Mouse (Mus musculus) gastrocnemius, adult 8-10 months (tissue): ENCODE measurements around the gene Plch2. TPM values are rescaled to one million over a fixed set of nuclear protein-coding genes. Genes with fewer than 3 reads are reported as not detected.

Experiments
- DNase-seq, 2 experiments: peaks; one replicate each; pipeline ENCODE4 v3.0.0; 2022; ENCODE audit warnings: low spot score in 2 of 2
- total RNA-seq, 4 experiments: library from RNA; stranded (reverse); gene quantifications; 2 replicates each; pipeline ENCODE4 v1.2.4; 2022

Plch2 gene
- total RNA-seq, 4 experiments from 2014 or later: 0.13 to 0.73 (median 0.15) TPM; not detected in 1

DNA sequence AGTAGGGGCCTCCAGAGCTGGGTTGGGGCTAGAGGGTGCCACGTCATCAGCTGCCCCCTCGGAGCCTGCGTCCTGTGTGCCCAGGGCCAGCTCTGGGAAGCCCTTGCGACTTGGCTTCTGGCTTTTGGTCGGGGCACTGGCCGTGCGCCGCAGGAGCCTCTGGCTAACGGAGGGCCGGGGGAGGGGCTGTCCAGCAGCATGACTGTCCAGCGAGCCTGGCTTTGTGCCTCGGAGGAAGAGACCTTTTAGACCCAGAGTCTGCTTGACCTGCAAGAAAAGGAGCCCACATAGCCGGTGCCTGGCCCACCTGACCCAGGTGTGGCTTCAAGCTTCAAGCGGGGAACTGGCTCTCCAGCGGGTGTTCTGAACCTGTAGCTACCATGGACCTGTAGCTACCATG lies 69.8 kb downstream of the Plch2 start:
- no peak for DNase-seq

DNA sequence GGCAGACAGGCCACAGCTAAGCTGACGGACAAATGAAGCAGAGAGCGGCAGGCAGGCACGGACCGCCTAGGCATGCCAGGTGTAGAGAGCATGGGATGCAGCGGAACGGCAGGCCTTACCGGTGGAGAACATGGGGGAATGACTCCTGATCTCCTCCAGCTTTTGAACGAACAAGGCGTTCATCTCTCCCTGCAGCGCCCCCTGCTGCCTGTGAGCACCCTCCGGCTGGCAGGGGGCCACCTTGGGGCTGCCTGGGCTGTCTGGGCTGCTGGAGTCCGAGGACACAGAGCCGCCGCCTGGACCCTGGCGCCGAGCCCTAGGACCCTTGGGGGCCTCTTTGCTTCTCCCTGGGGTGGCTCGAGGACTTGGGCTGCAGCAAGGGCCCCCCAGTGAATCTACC lies 70.5 kb downstream of the Plch2 start:
- DNase-seq: peak; percentile 80 to 83

DNA sequence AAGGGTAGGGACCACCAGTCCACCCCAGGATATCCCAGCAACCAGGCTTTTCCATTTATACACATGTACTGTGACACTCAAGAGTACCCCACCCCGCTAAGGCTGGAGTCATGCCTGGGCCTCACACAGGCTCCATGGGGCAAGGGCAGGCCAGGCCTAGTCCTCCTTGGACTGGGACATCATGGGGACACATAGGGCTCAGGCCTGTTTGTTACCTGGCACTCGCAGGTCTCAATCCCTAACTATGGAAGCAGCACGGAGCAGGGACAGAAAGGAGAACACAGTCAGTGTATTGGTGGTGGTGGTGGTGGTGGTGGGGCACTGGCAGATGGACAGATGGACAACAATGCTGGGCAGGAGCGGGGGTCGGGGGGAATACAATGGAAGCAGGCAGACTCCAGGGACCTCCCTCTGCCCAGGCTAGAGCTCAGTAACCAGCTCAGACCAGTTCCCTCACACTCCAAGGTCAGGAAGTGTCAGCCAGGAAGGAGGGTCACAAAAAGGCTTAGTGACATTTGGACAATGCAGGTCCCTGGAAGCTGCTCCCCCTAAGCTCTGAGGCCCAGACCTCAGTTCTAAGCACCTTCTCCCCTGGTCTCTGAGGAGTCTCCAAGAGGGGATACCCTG lies 71.3 kb downstream of the Plch2 start:
- no peak for DNase-seq

DNA sequence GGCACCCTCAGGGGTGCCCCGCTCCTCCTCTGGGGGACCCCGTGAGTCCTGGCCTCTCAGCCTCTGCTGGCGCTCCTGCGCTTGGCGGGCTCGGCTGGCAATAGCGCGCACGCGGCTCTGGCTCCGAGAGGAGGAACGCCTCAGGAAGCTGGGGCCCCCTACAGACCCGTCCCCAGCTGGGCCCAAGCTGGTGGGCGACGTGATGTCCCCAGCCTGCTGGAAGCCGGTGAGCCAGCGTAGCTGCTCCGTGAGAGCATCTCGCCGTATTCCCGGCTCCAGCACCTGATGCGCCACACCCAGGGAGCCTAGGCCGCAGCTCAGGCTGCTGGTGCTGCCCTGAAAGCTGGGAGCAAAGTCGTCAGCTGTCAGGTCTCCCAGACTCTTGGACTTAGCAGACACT lies 72.8 kb downstream of the Plch2 start:
- DNase-seq: no peak

DNA sequence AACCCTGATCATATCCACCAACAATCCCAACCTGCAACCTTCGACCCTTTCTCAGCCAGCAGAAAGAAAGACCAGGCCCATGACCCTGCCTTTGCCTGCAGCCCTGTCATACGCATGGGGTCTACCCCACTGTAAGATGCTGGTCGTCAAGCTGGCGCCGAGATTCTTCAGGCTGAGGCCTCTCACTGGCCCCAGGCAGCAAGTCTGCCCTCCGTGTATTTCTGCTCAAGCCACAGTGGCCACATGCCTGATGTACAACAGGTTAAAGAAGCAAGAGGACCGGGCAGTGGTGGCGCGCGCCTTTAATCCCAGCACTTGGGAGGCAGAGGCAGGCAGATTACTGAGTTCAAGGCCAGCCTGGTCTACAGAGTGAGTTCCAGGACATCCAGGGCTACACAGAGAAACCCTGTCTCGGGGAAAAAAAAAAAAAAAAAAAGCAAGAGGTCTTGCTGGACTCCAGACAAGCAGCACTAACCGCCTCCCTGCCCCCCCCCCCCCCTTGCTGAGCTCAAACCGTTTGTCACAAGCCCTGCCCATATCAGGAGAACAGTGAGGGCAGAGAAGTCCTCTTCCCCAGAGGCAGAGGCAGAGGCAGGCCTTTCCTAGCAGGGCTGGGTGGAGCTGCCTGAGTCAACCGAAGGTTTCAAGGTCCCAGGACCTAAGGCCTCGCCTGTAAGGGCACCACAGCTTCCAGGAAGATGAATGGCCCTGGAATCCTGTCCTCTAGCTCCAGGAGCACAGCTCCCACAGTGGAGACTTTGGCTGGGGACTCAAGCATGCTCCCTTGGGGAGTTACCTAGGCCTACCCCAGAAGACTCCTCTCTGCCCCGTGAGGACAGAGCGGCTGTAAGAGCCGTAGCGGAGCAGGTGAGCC lies 74.1 kb downstream of the Plch2 start:
- DNase-seq: no peak

DNA sequence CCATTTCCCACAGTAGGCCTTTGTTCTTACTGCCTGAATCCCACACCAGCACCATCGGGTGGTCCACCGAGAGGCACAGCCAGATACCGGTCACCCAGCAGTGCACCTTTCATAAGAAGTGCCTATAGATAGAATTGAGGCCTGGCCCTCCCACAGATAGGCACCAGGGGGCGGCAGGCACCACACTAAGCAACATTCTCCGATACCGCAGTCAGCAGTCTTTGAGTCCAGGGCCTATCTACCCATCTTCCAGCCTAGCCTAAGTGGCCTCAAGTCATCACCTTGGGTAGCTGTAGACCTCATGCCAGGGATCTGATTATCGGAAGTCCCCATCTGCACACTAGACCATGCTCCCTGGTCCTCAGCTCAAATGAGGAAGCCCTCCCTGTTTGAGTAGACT lies 75.1 kb downstream of the Plch2 start:
- peak in 1 of 2 experiments; percentile 29 for DNase-seq

DNA sequence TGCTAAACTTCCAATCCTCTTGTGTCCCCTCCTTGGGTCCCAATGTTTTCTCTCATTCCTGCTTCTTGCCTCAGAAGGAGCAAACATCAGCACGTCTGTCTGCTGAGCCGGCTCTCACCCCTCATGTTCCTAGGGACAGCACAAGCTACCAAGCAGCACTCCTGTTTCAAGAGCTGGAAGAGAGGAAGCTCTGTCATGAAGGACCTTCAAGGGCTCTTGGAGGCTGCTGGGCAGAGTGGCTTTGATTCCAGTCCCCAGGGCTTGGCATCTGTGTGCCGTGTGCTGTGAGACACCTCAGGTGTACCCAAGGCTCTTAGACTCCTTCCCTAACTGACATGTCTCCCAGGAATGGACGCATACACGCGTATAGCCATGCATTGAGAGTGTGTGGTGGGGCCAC lies 75.5 kb downstream of the Plch2 start:
- DNase-seq: no peak

DNA sequence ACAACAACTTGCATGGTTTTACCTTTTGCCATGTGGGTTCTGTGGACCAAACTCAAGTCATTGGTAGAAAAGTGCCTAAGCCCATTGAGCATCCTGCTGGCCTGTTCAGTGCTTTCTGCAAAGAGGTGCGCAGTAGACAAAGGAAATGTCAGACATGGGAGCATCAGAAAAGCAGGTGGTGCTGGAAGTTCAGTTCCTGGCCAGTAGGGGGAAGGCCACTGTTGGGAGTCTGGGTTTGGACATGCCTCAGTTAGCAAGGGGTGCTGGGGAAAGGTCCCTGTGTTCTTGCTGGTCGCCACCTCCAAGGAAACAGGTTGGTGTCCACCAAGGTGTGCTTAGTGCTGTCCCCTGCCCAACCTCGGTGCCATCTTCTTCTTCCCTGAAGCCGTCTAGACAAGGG lies 76.5 kb downstream of the Plch2 start:
- DNase-seq: no peak

DNA sequence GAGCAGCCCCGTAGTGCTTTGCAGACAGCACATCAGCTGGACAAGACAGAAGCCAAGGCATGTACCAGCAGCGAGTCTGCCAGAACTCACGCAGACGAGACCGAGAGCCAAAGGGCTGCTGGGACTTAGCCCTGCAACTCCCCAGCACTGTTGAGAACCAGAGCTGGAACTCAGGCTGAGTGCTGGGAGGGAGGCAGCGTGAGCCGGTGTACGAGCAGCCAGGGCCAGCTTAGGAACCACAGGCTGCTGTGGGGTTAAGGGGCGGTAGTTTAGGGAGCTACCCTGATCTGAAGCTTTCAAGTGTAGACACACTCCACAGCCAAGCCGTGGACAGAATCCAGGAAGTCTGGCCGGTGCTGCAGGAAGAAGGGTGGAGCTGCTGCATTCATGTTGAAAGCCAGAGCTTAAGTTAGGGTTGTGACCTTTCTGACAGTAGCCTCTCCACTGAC lies 82.4 kb downstream of the Plch2 start:
- peak in 1 of 2 experiments; percentile 61 for DNase-seq

DNA sequence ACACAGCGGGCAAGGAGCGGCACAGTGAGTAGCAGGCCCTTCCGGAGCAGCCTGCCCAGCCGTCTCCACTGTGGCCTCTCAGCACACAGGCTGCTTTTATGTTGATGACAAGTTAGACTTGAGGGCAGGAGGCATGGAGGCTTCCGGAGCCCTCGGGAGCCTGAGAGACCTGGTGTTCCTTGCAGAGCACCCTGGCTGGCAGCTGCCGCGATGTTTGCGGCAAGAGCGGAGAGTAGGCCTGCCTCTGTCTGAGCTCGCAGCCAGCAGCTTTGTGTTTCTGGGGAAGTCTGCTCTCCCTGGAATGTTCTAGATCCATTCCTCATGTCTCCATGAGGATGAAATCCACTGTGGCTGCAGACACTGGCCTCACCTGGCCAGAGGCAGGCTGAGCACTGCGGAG lies 84.0 kb downstream of the Plch2 start:
- no peak for DNase-seq

DNA sequence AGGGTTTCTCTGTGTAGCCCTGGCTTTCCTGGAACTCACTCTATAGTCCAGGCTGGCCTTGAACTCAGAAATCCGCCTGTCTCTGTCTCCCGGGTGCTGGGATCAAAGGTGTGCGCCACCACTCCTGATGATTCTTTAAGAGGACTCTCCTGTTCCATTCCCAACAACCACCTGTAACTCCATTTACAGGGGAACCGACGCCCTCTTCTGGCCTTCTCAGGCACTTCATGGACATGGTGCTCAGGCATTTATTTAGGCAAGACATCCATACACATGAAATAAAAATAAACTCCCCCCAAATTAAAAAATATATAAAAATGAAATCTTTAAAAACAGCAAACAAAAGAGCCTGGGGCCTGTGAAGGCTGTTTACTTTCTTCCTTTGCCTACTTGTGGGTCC lies 89.4 kb downstream of the Plch2 start:
- no peak for DNase-seq

DNA sequence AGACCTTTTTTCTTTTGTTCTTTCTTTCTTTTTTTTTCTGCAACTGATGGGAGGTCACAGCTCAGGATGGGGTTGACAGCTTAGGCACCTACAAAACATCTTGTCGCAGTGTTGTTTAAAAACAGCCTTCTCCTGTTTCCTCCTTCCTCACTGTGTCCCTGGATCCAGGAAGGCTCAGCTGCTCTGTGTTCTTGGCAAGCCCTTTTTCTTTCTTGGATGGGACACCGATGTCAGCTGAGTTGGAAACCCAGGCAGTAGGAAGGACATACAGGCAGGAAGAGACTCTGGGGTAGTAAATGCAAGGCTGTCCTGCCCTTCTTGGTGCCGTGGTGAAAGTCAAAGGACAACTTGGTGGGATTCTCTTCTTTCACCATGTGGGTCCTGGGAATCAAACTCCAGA lies 90.7 kb downstream of the Plch2 start:
- DNase-seq: peak; percentile 44

DNA sequence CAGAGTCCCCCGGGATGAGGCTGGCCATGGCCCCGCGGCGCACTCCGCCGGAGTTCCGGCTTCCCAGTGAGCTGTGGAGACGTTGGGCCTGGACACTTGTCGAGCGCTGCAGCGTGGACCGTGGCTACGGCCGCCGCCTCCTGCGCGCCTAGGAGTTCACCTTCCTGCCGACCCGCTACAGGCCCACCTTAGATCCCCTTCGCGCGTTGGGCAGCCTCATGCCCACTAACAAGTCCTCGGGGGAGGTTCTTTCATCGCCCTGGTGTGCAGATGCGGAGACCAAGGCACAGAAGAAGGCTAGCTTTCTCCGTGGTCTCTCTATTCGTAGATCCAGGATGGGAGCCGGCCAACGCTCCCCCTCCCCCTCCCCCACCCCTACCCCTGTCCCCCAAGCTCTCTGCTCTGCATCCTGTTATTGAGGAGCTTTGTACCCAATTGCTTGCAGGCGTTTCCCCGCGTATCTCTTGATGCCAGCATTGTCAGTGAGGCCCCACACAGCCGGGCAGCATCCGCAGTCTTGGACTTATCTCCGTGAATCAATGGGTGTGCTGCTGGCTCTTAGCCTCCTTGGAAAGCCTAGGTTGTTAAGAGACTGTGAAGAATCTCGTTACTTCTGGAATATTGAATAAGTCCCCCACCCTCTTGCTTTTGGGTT lies 91.9 kb downstream of the Plch2 start:
- no peak for DNase-seq

DNA sequence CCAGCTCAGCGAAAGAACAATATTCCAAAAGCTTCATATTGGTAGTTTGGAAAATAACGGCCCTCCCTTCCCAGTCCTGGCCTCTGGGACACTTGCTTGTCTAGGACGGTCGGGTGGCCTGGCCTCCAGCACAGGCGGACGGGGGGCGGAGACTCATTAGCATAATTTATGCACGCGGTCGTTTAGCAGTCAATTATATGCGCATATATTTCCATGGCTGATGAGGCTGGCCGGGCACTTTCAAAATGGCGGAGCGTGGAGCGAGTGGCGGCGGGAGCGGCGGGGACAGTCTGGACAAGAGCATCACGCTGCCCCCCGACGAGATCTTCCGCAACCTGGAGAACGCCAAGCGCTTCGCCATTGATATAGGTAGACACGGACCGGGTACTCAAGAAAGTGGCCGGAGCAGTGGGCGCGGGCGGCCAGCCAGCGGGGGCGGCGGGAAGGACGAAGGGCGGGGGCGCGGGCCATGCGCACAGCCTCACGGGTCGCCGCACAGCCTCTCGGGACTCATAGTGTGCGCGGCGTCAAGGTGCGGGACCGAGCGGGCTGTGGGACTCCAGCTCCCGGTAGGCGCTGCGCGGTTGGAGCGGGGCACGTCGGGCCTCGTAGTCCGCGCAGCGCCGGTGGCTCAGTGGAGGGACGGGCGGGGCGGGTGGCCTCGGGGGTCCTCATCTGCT lies 92.5 kb downstream of the Plch2 start, which contains the start of gene Pank4:
Pank4 (plus strand) TSS at position 223 of the 680 bp plus-strand sequence.
- peak; percentile 90 for DNase-seq

DNA sequence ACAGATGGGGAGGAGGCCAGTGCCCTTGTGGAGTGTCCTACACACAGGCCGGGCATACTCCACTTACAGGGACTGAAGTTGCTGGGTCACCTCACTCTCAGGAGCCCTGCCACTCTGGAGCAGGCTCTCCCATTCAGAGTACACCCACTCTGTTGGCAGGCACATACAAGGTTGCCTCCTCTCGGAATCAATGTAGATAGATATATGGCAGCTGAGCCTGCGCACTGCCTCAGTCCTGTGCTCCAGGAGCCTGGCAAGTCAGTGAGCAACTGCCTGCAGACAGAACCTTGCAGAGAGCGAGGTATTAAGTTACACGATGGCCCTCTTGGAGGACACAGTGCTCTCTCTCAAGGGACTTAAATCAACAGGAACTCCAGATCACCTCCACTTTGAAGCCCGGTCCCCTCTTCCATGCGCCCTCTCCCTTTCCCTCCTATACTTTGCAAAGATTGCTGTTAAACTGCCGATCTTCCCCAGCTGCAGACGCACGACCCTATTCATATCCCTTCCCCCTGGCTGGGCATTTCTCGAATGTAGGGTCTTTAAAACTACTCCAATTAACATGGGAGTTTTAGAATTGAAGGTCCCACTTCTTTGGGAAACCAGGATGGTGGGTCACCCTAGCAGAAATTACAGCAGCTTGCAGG lies 93.3 kb downstream of the Plch2 start:
- DNase-seq: peak in 1 of 2 experiments; percentile 30

DNA sequence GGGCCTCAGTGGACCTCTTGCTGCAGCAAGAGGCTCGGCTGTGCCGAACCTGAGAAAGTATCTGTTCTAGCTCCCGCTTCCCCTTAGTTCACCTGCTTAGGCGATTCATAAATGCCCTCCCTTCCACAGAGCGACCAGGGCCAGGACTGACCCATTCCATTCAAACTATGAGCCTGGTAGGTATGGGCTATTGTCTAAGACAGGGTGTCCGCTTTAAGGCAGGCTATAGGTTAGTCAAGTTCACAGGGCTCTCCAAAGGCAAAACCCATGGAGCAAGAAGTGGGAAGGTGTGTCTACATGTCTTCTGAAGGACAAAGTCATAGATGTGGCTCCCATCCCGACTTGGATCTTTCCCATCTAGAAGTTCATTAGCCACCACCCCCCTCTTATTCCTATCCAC lies 93.9 kb downstream of the Plch2 start:
- DNase-seq: no peak

DNA sequence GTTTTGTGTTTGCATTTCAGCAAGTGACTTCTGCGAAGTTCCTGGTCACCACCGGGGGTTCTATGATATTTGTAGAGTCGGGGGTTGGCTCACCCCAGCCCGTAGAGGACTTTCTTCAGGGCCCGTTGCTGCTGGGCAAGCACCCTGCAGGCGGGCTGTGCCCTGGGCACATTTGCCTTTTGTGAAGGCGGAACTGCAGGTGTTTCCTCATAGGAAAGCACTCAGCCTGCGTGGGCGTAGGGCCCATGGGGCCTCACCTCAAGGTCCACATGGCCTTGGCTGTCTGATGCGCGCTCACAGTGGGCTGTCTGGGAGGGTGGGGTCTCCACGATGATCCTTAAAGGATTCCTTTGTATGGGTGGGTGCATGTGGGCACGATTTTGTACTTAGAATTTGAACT lies 94.7 kb downstream of the Plch2 start:
- no peak for DNase-seq

DNA sequence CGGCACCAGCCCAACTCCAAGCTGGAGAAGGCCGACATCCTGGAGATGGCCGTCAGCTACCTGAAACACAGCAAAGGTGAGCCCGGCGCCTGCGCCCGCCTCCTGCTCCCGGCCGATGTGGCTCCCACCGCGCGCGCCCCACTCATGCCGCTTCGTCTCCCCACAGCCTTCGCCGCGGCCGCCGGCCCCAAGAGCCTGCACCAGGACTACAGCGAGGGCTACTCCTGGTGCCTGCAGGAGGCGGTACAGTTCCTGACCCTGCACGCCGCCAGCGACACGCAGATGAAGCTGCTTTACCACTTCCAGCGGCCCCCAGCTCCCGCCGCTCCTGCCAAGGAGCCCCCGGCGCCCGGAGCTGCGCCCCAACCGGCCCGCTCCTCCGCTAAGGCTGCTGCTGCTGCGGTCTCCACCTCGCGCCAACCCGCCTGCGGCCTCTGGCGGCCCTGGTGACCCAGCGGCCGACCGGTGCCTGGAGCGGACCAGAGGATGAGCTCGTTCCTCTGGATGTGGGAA lies 95.3 kb downstream of the Plch2 start:
- no peak for DNase-seq

DNA sequence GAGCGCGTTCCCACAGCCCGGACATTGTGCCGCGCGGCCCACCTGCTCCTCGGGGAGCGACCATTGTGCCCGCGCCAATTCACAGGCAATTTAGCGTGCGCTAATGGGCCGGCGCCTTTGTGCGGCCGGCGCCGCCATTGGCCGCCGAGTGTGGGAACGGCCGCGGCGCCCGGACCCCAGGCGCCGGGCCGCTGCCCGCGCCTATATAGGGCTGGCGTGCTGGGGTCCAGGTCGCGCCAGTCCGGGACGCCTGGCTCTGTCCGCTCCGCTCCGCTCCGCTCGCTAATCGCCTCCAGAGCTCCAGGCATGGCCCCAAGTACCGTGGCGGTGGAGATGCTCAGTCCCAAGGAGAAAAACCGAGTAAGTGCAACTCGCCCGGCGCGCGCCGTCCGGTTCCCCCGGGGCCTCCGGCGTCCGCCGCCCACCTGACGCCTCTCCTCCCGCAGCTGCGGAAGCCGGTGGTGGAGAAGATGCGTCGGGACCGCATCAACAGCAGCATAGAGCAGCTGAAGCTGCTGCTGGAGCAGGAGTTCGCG lies 95.8 kb downstream of the Plch2 start, which contains the start of gene Hes5:
Hes5 (plus strand) TSS at position 234 of the 536 bp plus-strand sequence.
- no peak for DNase-seq

DNA sequence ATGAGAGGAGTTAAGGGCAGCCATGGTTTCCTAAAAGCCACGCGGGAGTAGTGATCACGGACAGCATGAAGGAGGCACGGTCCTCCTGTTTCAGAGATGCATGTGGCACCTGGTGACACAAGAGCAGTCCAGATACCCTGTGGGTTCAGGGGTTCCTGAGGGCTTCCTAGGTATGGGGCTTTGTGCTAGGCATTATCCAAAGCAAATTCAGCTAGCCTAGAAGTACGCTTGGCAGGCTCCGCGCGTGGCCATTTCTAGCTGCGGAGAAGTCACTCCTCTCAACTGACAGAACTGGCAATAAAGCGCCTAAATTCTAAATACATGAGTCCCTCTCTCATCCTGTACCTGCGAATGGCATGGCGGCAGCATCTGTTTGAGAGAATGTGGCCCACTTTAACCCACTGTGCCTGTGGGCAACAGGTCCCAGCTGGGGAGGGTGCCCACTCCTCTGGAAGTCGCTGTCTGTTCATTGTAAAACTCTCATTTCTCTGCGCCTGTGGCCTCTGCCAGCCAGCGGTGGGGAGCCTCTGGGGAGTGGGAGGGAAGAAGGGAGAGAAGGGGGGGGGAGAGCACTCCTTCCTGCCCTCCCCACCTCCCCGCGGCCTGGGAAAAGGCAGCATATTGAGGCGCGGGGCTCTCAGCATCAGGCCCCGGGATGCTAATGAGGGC lies 96.4 kb downstream of the Plch2 start:
- DNase-seq: no peak
